Mouse (Mus musculus): Measurements from ENCODE around the gene Ccl6. TPM values are rescaled to one million over a fixed set of nuclear protein-coding genes. Genes with fewer than 3 reads are reported as not detected.

Gene Ccl6
- polyA plus RNA-seq (2017; shearing (Covaris generic)), result not detected

GRCm38 (mm10) chr11:83592853-83593252 lies at the start of gene Ccl6:
Gene Ccl6, minus strand, starts transcription at chr11:83593087.

GRCm38 (mm10) chr11:83578186-83578760 lies 14.6 kb downstream of the Ccl6 start, which contains the start of gene Ccl9:
Gene Ccl9, minus strand, starts transcription at chr11:83578636.

Other genes starting within 250 kb of the Ccl6 start
- not detected for gene Rasl10b, start 183.9 kb downstream of the Ccl6 start, polyA plus RNA-seq (2017; shearing (Covaris generic))
- gene Gas2l2, start 163.6 kb downstream of the Ccl6 start, polyA plus RNA-seq (2017; shearing (Covaris generic)), result 0.29 TPM
- 1.1 TPM for gene 1700020L24Rik, start 155.4 kb downstream of the Ccl6 start, polyA plus RNA-seq (2017; shearing (Covaris generic))
- not detected for gene Mmp28, start 130.0 kb downstream of the Ccl6 start, polyA plus RNA-seq (2017; shearing (Covaris generic))
- gene Taf15, start 120.0 kb downstream of the Ccl6 start, polyA plus RNA-seq (2017; shearing (Covaris generic)), result 21.3 TPM
- gene Heatr9, start 70.9 kb downstream of the Ccl6 start, polyA plus RNA-seq (2017; shearing (Covaris generic)), result 1.3 TPM
- 3,826 TPM for gene Ccl5, start 62.6 kb downstream of the Ccl6 start, polyA plus RNA-seq (2017; shearing (Covaris generic))
- 1.7 TPM for gene Ccl9, start 14.5 kb downstream of the Ccl6 start, polyA plus RNA-seq (2017; shearing (Covaris generic))
- gene Rpl9-ps1, start 52.5 kb upstream of the Ccl6 start, polyA plus RNA-seq (2017; shearing (Covaris generic)), result not detected
- gene Ccl3, start 56.3 kb upstream of the Ccl6 start, polyA plus RNA-seq (2017; shearing (Covaris generic)), result 45.8 TPM
- 203 TPM for gene Ccl4, start 69.5 kb upstream of the Ccl6 start, polyA plus RNA-seq (2017; shearing (Covaris generic))
- gene Wfdc17, start 110.9 kb upstream of the Ccl6 start, polyA plus RNA-seq (2017; shearing (Covaris generic)), result not detected
- gene Wfdc18, start 115.9 kb upstream of the Ccl6 start, polyA plus RNA-seq (2017; shearing (Covaris generic)), result not detected
- not detected for gene Wfdc21, start 153.9 kb upstream of the Ccl6 start, polyA plus RNA-seq (2017; shearing (Covaris generic))
- gene Heatr6, start 160.6 kb upstream of the Ccl6 start, polyA plus RNA-seq (2017; shearing (Covaris generic)), result 24.5 TPM

Data from effector memory CD4-positive, alpha-beta T cell, adult 7 months (primary cell).